Mouse (Mus musculus): ENCODE measurements around the gene Adamtsl3.

GRCm38 (mm10) chr7:82566688-82567087 lies 231.2 kb downstream of the Adamtsl3 start:
- peak; percentile 36 for TF ChIP-seq CTCF (IDR thresholded peaks at IDR 0.05; ENCODE audit: low read depth)
- no peak for TF ChIP-seq EP300 (optimal IDR thresholded peaks at IDR 0.05)

Data from stomach, postnatal 0 days (tissue).